Mouse (Mus musculus) gonadal fat pad, adult 2 months (tissue): ENCODE results near the gene Rhebl1. TPM values are rescaled to one million over a fixed set of nuclear protein-coding genes. Genes with fewer than 3 reads are reported as not detected.

ENCODE experiments used
- polyA plus RNA-seq: library from polyadenylated mRNA; depleted of rRNA; stranded (reverse); fragments of >200 nt; gene quantifications from 2 replicates; pipeline ENCODE4 v1.2.3, GENCODE M21; 2012; rRNA removed

Rhebl1 gene
- polyA plus RNA-seq, 1 experiment: 3.2 TPM

Other genes starting within 250 kb of the Rhebl1 start
- gene Ddx23, start 231.6 kb downstream of the Rhebl1 start, polyA plus RNA-seq: 30.2 and 31.3 TPM in 2 replicates
- gene Rnd1, start 217.1 kb downstream of the Rhebl1 start, polyA plus RNA-seq: 2.6 and 4.8 TPM in 2 replicates
- 0.73 and 1.6 TPM in 2 replicates for gene Ccdc65, start 186.3 kb downstream of the Rhebl1 start, polyA plus RNA-seq
- gene Fkbp11, start 166.3 kb downstream of the Rhebl1 start, polyA plus RNA-seq: 59.6 and 73.5 TPM in 2 replicates
- 149 and 209 TPM in 2 replicates for gene Arf3, start 131.3 kb downstream of the Rhebl1 start, polyA plus RNA-seq
- 2.7 and 3.7 TPM in 2 replicates for gene Wnt10b, start 116.4 kb downstream of the Rhebl1 start, polyA plus RNA-seq
- gene Wnt1, start 104.7 kb downstream of the Rhebl1 start, polyA plus RNA-seq: 0.05 TPM in 1 of 2 replicates, not detected in the other
- 0.05 and 0.11 TPM in 2 replicates for gene Ddn, start 85.0 kb downstream of the Rhebl1 start, polyA plus RNA-seq
- gene Prkag1, start 63.0 kb downstream of the Rhebl1 start, polyA plus RNA-seq: 83.3 and 101 TPM in 2 replicates
- gene Kmt2d, start 23.3 kb downstream of the Rhebl1 start, polyA plus RNA-seq: 14.9 and 24.3 TPM in 2 replicates
- gene Dhh, start 4.0 kb upstream of the Rhebl1 start, polyA plus RNA-seq: 1.7 and 2.1 TPM in 2 replicates
- 37.5 and 42.9 TPM in 2 replicates for gene Lmbr1l, start 23.7 kb upstream of the Rhebl1 start, polyA plus RNA-seq
- gene Tuba1b, start 40.0 kb upstream of the Rhebl1 start, polyA plus RNA-seq: 1,607 and 3,142 TPM in 2 replicates
- gene Gm49450, start 59.0 kb upstream of the Rhebl1 start, polyA plus RNA-seq: 1.2 and 151 TPM in 2 replicates
- gene Tuba1a, start 59.2 kb upstream of the Rhebl1 start, polyA plus RNA-seq: 538 and 2,258 TPM in 2 replicates
- 213 and 263 TPM in 2 replicates for gene Tuba1c, start 135.4 kb upstream of the Rhebl1 start, polyA plus RNA-seq
- 0.06 and 0.32 TPM in 2 replicates for gene Prph, start 160.6 kb upstream of the Rhebl1 start, polyA plus RNA-seq
- gene Troap, start 180.0 kb upstream of the Rhebl1 start, polyA plus RNA-seq: 2.3 and 3.0 TPM in 2 replicates
- gene C1ql4, start 193.3 kb upstream of the Rhebl1 start, polyA plus RNA-seq: 1.8 and 2.1 TPM in 2 replicates
- gene Dnajc22, start 198.6 kb upstream of the Rhebl1 start, polyA plus RNA-seq: 5.8 and 7.6 TPM in 2 replicates
- gene Spats2, start 231.4 kb upstream of the Rhebl1 start, polyA plus RNA-seq: 14.7 and 15.2 TPM in 2 replicates